Mouse (Mus musculus) megakaryocyte, embryonic 14.5 days (primary cell): ENCODE measurements around the gene BC053393.

Experiments
- FLI1 ChIP-seq: IDR thresholded peaks from 2 replicates; pipeline ENCODE4 v1.6.1; 2012; ENCODE audit warnings: low read length, inconsistent platforms, mixed read lengths
- GATA1 ChIP-seq: IDR thresholded peaks from 3 replicates; pipeline ENCODE4 v1.6.1; 2012; ENCODE audit warnings: mixed read lengths, low read length, inconsistent platforms, borderline replicate concordance

- TF ChIP-seq GATA1 (no peak), FLI1 (no peak)
These were observed 48.6 kb downstream of the BC053393 start for GRCm38 (mm10) chr11:46619929-46620328.
